Mouse (Mus musculus): ENCODE measurements at regions not wholly inside any gene's neighbourhood (a gene's known extent, or its start where the extent isn't known, plus 50 kb on each side); places are given as distances from the start of the nearest gene placed in this dataset.

- Histone ChIP-seq H3K4me1 (ENCODE audit: insufficient read depth) (no peaks in the 10 kb centered on the region), H3K4me3 (ENCODE audit: low read depth, low read length) (no peak overlapping the region), H3K36me3 (ENCODE audit: insufficient read depth) (no peaks in the 10 kb centered on the region), H3K9ac (no peak overlapping the region), H3K27me3 (ENCODE audit: insufficient read depth, low read length) (no peaks in the 10 kb centered on the region), H3K4me2 (ENCODE audit: low read depth) (no peak overlapping the region), H3K9me3 (ENCODE audit: low read length) (no peaks in the 10 kb centered on the region), H3K27ac (ENCODE audit: low read depth, low read length) (no peak overlapping the region)
- WGBS = 56% methylated on average over 4 of the region's 4 CpGs
- peak; percentile 73 for ATAC-seq
- peak; percentile 70 for DNase-seq
- no peak for TF ChIP-seq CTCF (IDR thresholded peaks at IDR 0.05; ENCODE audit: low read depth)
Measured at GRCm38 (mm10) chr16:76591956-76592768, 218.5 kb upstream of the Nrip1 start.

GRCm38 (mm10) chr16:76589791-76590190 lies 216.2 kb upstream of the Nrip1 start:
- no peak overlapping the region for H3K27ac ChIP-seq (ENCODE audit: low read depth, low read length)
- no peak overlapping the region for H3K4me2 ChIP-seq (ENCODE audit: low read depth)
- no peaks in the 10 kb centered on the region for H3K4me1 ChIP-seq (ENCODE audit: insufficient read depth)
- H3K9ac ChIP-seq = no peak overlapping the region
- no peaks in the 10 kb centered on the region for H3K27me3 ChIP-seq (ENCODE audit: insufficient read depth, low read length)
- ATAC-seq (no peak), DNase-seq (no peak)
- TF ChIP-seq CTCF (IDR thresholded peaks at IDR 0.05; ENCODE audit: low read depth) = no peak
- H3K9me3 ChIP-seq (ENCODE audit: low read length) = no peaks in the 10 kb centered on the region
- no peak overlapping the region for H3K4me3 ChIP-seq (ENCODE audit: low read depth, low read length)
- WGBS = 73% methylated on average over 2 of the region's 2 CpGs
- H3K36me3 ChIP-seq (ENCODE audit: insufficient read depth) = no peaks in the 10 kb centered on the region

GRCm38 (mm10) chr16:76577206-76577605 lies 203.6 kb upstream of the Nrip1 start:
- no peak for TF ChIP-seq CTCF (IDR thresholded peaks at IDR 0.05; ENCODE audit: low read depth)
- no peak overlapping the region for H3K27ac ChIP-seq (ENCODE audit: low read depth, low read length)
- no peaks in the 10 kb centered on the region for H3K4me1 ChIP-seq (ENCODE audit: insufficient read depth)
- H3K4me2 ChIP-seq (ENCODE audit: low read depth) = no peak overlapping the region
- ATAC-seq = no peak
- DNase-seq = no peak
- H3K4me3 ChIP-seq (ENCODE audit: low read depth, low read length) = no peak overlapping the region
- H3K9me3 ChIP-seq (ENCODE audit: low read length) = no peaks in the 10 kb centered on the region
- H3K36me3 ChIP-seq (ENCODE audit: insufficient read depth) = no peaks in the 10 kb centered on the region
- no peaks in the 10 kb centered on the region for H3K27me3 ChIP-seq (ENCODE audit: insufficient read depth, low read length)
- no peak overlapping the region for H3K9ac ChIP-seq
- whole genome bisulfite sequencing = 89% methylated on average over 2 of the region's 2 CpGs

DNA sequence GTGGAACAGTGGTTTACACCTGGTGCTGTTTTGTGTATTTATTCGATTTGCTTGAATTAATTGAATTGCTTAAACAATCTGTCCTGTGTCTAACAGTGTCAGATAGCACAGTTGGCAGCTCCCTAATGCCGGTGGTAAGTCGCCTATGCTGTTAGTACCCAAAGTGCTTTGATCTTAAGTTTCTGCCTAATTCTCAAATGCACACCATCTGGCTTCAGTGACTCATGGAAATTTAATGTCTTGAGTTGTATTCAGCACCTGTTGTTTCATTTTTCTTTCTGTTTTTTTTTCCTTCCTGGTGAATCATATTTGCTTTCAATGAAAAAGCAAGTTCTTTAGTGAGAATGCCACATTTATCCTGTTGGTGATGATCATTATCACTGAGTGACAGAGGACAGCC lies 201.7 kb upstream of the Nrip1 start:
- Histone ChIP-seq H3K27me3 (ENCODE audit: insufficient read depth, low read length) (no peaks in the 10 kb centered on the region), H3K36me3 (ENCODE audit: insufficient read depth) (no peaks in the 10 kb centered on the region), H3K9ac (no peak overlapping the region), H3K4me2 (ENCODE audit: low read depth) (no peak overlapping the region), H3K4me1 (ENCODE audit: insufficient read depth) (no peaks in the 10 kb centered on the region), H3K27ac (ENCODE audit: low read depth, low read length) (no peak overlapping the region), H3K4me3 (ENCODE audit: low read depth, low read length) (no peak overlapping the region), H3K9me3 (ENCODE audit: low read length) (no peaks in the 10 kb centered on the region)
- TF ChIP-seq CTCF (IDR thresholded peaks at IDR 0.05; ENCODE audit: low read depth) = no peak
- peak; percentile 46 for DNase-seq
- ATAC-seq = no peak
- WGBS = 38% methylated on average over 3 of the region's 3 CpGs

DNA sequence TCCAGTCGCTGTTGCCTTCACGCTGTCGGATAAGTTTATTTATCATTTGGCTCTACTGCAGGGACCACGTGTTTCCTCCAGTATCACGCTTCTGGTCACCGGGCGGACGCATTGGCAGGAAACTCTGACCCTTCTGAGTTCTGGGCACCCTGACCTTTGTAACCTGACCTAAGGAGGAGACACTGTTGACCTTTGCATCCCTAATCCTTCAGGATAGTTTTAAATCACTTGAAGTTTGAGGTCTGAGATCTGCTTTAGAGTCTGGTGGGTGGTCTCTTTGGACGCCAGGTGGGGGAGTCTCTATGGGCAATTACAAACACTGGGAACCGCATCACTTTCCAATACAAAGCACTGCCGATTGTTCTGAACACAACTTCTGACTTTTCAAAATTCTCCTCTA lies 192.6 kb upstream of the Nrip1 start:
- ATAC-seq = no peak
- no peak overlapping the region for H3K4me3 ChIP-seq (ENCODE audit: low read depth, low read length)

GRCm38 (mm10) chr16:76554846-76555245 lies 181.2 kb upstream of the Nrip1 start:
- Histone ChIP-seq H3K9me3 (ENCODE audit: low read length) (no peaks in the 10 kb centered on the region), H3K27me3 (ENCODE audit: insufficient read depth, low read length) (no peaks in the 10 kb centered on the region), H3K36me3 (ENCODE audit: insufficient read depth) (no peaks in the 10 kb centered on the region), H3K4me3 (ENCODE audit: low read depth, low read length) (no peak overlapping the region), H3K4me1 (ENCODE audit: insufficient read depth) (no peaks in the 10 kb centered on the region), H3K9ac (no peak overlapping the region), H3K27ac (ENCODE audit: low read depth, low read length) (no peak overlapping the region), H3K4me2 (ENCODE audit: low read depth) (no peak overlapping the region)
- no peak for ATAC-seq
- TF ChIP-seq CTCF (IDR thresholded peaks at IDR 0.05; ENCODE audit: low read depth) = no peak
- whole genome bisulfite sequencing = 85% methylated on average over 4 of the region's 4 CpGs
- DNase-seq = no peak

More for the DNA sequence above, 192.6 kb upstream of the Nrip1 start:
- Histone ChIP-seq H3K4me2 (ENCODE audit: low read depth) (no peak overlapping the region), H3K9me3 (ENCODE audit: low read length) (no peaks in the 10 kb centered on the region), H3K27ac (ENCODE audit: low read depth, low read length) (no peak overlapping the region), H3K4me1 (ENCODE audit: insufficient read depth) (no peaks in the 10 kb centered on the region), H3K27me3 (ENCODE audit: insufficient read depth, low read length) (no peaks in the 10 kb centered on the region), H3K36me3 (ENCODE audit: insufficient read depth) (no peaks in the 10 kb centered on the region), H3K9ac (no peak overlapping the region)
- 47% methylated on average over 11 of the region's 11 CpGs for WGBS
- TF ChIP-seq CTCF (IDR thresholded peaks at IDR 0.05; ENCODE audit: low read depth) = no peak
- DNase-seq = no peak

DNA sequence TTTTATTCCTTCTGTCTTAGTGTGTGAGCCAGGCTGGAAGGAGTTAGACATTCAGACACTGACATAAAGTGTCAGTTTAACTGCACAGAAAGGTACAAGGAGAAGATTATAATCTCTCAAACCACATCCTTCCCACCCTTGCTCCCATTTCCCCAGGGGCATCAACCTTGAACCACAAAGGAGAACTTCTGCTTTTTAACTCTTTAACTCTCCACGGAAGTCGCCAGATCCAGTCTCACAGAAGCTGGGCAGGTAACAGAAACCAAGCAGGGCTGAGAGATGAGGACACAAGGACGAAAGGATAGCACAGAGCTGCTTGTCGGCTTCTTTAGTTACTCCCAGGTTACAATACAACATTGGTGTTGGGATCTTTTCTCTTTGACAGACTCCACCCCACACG lies 176.0 kb upstream of the Nrip1 start:
- no peaks in the 10 kb centered on the region for H3K36me3 ChIP-seq (ENCODE audit: insufficient read depth)
- 87% methylated on average over 5 of the region's 5 CpGs for WGBS

More for the DNA sequence above, 176.0 kb upstream of the Nrip1 start:
- Histone ChIP-seq H3K27me3 (ENCODE audit: insufficient read depth, low read length) (no peaks in the 10 kb centered on the region), H3K4me1 (ENCODE audit: insufficient read depth) (no peaks in the 10 kb centered on the region), H3K9ac (no peak overlapping the region), H3K4me2 (ENCODE audit: low read depth) (no peak overlapping the region), H3K4me3 (ENCODE audit: low read depth, low read length) (no peak overlapping the region), H3K9me3 (ENCODE audit: low read length) (no peaks in the 10 kb centered on the region), H3K27ac (ENCODE audit: low read depth, low read length) (no peak overlapping the region)
- ATAC-seq = no peak
- no peak for DNase-seq
- TF ChIP-seq CTCF (IDR thresholded peaks at IDR 0.05; ENCODE audit: low read depth) = no peak

All from forebrain, postnatal 0 days (tissue).